Mouse (Mus musculus) left cerebral cortex, adult 18-20 months (tissue): ENCODE measurements around the gene Nfkbil1. TPM values are rescaled to one million over a fixed set of nuclear protein-coding genes. Genes with fewer than 3 reads are reported as not detected.
"Not testable (repeated sequence)": the region's sequence is repeated elsewhere in the genome, so short reads cannot be mapped to it uniquely, and the experiment has no call there.

ENCODE experiments used
- DNase-seq, 2 experiments: peaks; one replicate each; pipeline ENCODE4 v3.0.0; 2021 to 2022; ENCODE audit warnings: low spot score in 2 of 2, mixed read lengths in 1 of 2
- total RNA-seq, 2 experiments: library from RNA; stranded (reverse); gene quantifications; 2 replicates each; pipeline ENCODE4 v1.2.3; 2021

The Nfkbil1 gene
- total RNA-seq, 2 experiments from 2014 or later = 11.6 to 14.9 TPM

DNA sequence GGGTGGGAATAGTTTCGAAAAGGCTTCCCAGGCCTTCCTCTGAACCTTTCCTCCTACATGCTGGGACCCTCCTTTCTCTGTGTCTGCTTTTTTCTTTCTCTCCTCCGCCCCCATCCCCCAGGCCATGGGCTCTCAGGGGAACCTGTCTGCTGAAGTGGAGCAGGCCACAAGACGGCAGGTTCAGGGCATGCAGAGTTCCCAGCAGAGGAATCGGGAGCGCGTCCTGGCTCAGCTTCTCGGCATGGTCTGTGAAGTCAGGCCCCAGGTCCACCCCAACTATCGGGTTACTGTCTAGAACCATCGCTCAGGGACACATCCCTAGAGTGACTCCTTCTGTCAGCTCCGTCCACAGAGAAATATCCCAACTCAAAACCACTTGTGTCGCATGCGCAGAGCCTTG is 1.9 kb upstream of the Nfkbil1 start:
- no peak for DNase-seq

DNA sequence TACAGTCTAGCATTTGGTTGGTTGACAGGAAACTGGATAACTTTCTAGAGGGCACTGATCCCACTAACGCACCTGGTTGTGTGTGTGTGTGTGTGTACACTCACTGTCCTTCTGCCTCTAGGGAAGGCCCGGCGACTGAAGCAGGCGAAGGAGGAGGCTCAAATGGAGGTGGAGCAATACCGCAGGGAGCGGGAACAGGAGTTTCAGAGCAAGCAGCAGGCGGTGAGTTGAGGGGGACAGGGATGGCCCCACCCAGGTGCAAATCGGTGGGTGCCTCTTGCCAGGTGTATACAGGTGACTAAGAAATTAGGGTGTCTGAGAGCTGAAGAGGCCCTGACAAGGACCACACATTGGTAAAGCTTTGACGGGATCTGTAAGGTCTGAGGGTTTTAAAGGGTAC is 1.4 kb upstream of the Nfkbil1 start:
- peak in 1 of 2 experiments; percentile 44 for DNase-seq

DNA sequence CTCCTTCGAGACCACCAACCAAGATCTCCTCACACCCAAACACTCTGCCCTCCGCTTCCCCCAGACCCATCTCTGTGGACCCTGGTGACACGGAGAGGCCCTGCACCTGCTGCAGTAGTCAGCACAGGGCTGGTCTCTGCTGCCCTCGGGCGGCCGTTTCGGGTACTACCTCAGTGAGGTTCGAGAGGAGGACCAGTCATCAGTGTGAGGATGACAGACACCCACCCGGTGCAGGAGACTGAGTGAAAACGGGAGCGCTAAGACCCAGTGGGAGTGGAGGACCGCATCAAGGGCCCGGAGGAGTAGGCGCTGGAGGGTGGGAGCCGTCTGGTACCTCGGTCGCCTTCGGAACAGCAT is 776 bp upstream of the Nfkbil1 start:
- peak; percentile 100 for DNase-seq

DNA sequence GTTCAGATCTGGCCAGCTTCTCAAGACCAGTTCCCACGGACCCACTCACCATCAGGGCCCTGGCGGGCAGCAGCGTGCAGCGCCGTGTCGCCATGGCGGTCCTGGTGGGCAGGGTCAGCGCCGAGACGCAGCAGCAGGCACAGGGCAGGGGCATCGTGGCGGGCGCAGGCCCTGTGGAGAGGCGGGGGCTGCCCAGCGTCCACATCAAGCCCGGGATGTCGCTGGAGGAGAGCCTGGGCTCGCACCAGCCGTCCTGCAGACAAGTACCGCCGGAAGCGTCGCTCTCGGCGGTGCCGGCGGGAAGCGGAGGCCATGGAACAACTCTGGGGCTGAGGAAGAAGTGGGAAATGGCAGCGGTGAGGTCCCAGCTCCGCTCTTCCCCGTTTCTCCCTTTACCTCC is 689 bp downstream of the Nfkbil1 start:
- DNase-seq = no peak

DNA sequence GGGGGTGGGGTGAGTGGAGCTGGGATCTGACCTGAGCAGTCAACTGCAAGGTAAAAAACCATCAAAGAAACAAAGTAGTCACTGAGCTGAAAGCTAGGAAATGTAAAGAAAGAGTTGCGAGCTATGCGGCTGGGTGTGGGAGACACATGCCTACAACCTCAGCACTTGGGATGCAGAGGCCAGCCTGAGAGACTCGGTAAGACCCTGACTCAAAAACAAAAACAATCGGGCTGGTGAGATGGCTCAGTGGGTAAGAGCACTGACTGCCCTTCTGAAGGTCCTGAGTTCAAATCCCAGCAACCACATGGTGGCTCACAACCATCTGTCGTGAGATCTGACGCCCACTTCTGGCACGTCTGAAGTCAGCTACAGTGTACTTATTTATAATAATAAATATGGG is 1.5 kb downstream of the Nfkbil1 start:
- DNase-seq = not testable (repeated sequence)

DNA sequence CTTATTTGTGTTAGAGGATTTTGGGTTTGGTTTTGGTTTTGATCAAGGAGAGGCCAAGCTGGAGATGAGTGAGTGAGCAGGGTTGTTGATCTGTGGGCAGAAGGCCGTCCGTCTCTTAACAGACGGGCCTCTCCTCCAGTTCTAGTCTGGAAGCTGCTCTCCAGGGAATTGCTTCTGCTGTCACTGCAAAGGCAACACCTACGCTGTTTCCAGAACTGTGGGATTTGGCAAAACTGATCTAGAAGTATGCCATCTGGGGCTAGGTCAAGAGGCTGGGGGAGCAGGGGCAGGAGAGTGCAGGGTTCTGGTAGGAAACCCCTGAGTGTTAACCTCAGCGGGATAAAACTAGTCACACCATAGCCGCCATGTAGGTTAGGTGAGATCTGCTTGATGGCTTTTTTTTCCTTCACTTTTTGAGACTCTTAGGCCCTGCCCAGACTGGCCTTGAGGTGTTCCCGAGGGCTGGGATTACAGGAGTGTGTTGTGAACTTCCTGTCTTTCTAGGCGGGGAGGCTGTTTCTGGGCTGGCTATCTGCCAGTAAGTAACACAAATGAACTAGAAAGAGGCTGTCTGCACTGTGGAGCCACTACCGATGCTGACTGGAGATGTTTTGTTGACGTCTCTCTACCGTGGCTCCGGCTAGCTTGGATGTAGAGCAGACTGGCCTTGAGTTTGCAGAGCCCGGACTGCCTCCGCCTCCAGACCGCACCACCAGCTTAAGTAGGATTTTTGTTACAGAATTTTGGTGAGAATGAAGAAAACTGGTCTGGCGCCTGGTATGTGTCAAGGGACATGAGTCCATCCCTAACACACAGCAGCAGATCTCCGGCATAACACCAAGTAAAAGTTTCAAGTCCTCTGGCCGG is 2.2 kb downstream of the Nfkbil1 start, which contains the start of gene Atp6v1g2:
Atp6v1g2 (plus strand) TSS at position 547 of the 867 bp plus-strand sequence.
- no peak for DNase-seq

DNA sequence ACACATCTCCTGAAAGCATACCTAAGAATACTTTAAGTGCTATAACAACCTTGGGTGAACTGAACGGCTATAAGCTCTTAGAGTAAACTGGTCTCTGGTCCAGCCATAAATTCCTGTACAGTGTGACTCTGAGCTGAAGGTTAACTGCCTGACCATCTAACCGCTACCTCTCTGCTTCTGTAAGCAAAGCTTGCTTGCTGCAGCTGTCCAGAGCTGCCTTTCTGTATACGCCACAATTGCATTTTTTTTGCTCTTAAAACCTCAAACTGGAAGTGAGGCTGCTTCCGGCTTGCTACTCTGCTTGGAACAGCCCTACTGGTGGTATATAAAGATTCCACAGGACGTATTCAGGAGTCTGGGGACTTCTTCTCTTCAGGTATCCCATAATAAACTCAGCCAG is 2.9 kb downstream of the Nfkbil1 start:
- DNase-seq = no peak

DNA sequence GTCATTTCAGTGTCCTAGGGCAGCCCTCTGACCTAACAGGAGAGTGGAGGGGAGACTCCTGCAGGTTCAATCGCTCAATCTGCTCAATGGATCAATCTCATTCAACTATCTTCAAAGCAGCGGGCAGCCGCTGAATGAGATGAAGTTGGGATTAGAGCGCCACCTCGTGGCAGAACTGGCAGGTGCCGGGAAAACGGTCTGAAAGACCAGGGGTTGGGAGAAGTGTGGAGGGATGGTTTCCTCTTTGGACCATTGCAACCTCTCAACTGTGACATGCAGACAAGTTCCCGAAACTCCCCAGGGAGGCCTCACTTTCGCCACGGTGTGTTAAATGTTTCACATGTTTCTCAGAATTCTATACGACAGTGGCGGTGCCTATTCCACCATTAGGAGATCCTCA is 3.5 kb downstream of the Nfkbil1 start:
- peak; percentile 84 to 90 for DNase-seq

DNA sequence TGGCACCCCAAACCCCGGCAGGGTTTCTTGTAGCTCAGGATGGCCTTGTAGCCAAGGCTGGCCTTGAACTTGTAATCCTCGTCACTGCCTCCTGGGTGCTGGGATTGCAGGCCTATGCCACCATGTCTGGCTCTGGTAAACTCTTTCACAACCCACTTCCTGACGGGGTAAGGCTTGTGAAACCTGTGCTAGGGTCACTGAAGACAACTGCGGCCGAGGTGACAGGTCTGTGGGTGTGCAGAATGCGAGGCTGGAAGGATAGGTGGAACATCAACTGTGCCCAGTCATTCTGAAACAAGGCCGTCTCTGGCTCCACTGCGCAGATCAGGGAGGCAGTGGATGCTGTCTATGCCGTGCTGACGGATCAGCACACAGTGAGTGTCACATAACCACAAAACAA is 4.6 kb downstream of the Nfkbil1 start:
- DNase-seq = no peak

DNA sequence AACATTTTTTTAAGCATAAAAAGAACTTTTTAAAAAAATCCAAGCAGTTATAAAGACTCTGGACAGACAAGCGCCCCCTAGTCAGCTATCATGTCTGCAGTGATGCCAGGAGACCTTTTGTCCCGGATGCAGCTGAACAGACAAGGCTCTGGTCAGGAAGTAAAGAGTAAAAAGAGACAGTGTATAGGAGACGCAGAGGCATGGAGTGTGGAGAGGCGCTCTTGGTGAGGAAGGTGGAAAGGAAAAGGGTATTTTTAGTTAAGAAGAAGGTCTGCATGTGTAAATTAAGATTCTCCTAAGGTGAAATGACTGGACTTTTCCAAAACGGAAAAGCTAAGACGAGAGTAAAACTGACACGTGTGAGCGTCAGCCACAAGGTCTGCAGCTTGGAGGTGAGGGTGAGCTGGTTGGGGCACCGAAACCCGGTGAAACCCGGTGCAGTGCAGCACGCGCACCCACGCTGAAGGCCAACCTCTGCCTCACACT is 9.0 kb downstream of the Nfkbil1 start:
- no peak for DNase-seq

DNA sequence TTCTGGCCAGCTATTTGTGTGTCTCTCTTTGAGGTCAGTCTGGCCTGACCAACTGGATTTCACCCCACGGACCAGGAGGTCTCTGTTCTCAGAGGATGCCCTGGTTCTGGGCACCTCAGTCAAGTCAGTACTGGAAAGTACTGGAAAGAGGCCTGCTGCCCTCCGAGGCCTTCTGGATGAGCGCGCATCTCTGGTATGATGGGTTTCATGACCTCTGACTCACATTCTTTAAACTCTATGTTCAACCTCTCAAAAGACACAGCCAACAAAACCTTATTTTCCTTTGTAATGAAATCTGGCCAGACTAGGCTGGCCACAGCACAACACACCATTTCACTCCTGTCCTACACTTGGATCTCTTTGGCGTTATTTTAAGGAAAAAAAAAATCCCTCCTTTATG is 10.1 kb downstream of the Nfkbil1 start:
- no peak for DNase-seq

DNA sequence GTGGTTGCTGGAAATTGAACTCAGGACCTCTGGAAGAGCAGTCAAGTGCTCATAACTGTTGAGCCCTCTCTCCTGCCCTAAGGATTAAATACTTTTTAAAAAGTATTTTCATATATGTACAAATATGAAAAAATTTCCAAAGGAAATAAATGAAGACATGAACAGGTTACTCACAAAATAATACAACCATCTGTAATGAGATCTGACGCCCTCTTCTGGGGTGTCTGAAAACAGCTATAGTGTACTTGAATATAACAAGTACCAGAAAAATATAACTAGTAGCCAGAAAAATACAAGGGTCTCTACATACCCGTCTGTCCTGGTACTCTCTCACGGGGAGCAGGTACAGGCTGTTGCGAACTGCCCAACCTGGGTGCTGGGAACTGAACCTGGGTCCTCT is 11.0 kb downstream of the Nfkbil1 start:
- no peak for DNase-seq

DNA sequence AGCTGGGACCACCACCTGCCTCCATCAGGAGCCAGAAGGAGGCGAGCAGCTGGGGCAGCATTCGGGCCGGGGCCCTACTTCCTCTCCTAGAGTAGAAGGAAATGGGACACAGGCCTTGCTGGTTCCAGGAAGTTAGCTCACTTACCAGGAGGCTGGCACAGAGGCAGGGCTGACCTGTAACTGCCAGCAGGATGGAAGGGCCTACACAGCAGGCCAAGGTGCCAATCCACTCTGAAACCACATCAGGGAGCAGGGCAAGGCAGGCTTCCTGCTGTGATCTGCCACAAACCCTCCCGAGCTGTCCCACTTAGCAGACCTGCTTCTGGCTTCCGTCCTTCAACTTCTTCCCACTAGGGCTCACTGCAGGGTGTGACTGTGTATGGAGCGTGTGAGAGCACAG is 13.3 kb downstream of the Nfkbil1 start:
- DNase-seq = no peak

DNA sequence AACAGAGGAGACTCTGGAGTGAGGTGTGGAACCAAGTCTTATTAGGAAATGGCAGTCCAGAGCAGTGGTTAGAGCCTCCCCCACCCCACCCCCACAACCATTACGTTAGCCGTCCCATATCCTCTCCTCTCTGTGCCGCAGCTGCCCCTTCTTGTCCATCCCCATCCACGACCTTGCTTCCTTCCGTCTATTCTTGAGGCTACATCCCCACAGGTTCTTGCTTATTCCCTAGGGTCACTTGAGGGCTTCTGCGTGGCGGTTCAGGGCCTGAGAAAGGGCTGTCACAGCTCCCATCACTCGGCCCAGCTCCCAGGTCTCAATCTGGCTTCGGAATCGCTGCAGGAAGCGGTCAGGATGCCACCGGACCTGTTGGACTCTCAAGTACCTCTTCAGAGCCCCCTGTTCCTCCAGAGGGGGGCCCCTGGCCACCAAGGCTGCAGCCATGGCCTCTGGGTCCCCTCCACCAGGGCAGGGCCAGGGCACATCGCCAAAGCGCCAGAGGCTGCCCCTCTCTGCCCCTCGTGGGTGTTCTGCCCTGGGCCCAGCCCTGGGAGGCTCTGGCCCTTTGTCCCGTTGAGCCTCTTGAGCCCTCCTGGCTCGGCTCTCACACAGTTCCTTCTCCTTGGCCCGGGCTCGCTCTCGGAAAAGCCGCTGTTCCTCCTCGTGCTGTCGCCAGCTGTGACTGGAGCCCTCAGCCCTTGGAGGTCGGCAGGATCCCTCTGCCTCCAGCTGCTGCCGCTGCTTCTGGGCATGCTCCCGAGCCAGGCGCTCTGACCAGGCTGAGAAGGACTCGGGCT is 15.2 kb downstream of the Nfkbil1 start, which contains the start of gene Gm16181:
Gm16181 (plus strand) TSS at position 679 of the 797 bp plus-strand sequence.
- no peak for DNase-seq

DNA sequence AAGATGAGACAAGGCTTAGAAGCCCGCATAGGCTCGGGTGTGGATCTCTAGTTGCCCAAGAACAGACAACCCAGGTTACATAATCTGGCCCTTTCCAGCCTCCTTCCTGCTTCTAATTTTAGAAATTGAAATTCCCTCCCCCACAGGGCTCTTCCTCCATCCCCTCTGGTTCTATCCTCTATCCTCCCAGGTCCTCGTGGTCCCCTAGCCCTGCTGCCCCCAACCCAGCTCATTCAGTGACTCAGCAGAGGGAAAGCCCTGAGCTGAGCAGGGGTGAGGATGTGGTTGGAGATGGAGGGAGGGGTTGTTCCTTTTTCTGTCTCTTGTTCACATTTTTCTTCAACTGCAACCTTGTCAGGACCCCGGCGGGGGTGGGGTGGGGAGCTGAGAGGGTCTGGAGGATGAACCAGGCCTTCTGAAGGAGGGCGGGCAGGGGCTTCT is 16.0 kb downstream of the Nfkbil1 start:
- DNase-seq = no peak

DNA sequence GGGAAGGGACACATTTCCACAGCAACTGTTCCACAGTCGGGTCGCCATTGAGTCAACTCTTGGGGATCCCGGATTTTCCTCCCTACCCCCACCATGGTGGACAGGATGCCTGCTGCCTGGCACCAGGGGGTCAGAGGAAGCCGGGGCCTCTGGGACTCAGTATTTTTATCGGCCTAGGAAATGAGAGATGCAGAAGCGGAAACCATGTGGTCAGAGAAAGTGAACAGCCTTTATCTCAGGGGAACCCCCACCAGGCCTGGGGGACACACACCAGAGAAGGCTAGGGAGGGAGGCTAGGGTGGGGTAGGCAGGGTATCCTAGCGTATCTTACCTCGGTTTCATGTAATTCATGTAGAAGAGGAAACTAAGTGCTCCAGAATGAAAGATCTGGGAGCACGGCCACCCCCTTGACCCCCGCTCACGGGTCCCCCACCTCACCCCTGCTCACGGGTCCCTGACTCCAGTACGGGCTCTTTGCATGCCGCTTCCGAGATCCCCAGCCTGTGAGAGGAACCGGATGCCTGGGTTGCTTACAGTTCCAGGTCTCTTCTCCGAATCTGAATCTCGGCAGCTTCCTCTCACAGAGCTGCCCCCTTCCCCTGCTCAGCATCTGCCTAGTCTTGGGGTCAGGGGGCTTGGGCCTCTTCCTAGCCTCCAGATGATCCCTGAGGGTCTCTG is 16.9 kb downstream of the Nfkbil1 start:
- DNase-seq = no peak

DNA sequence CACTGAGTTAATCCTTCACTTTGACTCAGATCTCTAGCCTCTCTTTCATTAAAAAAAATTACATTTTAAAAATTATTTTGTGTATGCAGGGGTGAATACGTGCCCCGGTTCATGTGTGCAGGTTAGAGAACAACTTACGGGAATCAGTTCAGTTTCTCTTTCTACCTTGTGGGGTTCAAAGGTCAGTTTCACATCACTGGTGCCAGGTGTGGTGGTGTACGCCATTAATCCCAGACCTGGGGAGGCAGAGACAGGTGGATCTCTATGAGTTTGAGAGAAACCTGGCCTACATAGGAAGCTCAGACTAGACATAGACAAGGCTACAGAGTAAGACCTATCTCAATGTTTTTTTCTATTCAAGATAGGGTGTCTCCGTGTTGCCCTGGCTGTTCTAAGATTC is 22.5 kb downstream of the Nfkbil1 start:
- no peak for DNase-seq

DNA sequence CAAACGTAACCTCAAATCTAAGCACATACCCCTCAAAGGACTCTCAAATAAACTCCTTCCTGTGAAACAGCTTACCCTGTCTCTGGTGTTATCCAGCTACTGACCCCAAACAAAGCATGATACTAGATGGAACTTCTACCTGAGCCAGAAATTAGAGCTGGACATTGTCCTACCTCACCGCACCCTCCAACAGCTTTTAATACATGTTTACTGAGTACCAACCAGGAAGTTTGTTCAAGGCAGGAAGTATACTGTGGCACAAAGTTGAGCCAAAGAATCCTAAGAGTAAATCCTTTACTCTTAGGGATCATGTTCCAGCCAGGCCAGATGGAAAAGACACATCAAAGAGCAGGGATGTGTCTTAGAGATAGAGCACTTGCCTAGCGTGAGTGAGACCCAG is 25.0 kb downstream of the Nfkbil1 start:
- DNase-seq = no peak

DNA sequence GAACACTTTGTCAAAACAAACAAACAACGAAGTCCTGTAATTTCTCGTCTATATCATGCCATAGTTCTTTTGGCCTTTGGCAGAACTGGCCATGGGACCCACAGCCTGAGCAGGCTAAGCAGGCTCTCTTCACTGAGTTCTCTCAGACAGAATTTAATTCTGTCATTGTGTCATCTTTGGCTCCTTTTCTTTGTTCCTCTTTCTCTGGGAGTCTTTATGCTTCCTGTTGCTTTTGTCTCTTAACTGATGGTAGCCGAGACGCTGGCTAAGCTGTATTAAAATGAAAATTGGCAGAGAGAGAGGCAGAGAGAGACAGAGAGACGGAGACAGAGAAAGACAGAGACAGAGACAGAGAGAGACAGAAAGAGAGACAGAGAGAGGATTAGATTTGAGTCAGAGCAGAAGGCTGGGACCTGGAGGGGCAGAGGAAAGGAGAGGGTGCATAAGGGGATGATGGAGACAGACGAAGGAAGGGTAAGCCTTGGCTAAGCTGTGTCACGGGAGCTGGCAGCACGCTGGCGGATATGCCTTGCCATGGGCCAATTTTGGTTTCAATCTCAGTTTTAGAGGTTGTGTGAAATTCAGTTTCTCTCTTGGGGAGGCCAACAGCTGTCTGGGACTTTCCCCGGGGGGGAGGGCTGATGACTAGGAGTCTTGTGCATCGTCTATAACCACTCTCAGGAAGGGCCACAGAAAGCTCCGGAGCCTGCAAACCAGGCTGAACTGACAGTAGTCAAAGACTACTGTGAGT is 25.6 kb downstream of the Nfkbil1 start:
- DNase-seq = no peak

DNA sequence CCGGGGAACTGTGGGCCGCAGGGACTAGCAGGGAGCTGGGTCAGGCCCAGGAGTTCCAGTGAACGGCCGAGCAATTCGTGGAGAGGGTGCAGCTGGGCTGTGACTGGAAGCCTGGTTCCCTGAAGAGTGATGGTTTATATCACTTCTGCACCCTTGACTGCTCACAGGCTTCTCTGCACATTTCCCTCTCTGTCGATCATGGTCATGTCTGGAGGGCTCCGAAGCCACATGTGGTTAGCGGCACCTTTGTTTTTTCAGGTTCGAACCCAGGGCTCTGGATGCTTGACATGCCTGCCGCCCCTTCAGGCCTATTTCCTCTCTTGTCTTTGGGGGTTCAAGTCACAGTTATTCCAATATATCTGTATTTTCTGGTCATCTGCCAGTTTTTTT is 30.2 kb downstream of the Nfkbil1 start:
- DNase-seq = no peak
